Mouse (Mus musculus) megakaryocyte-erythroid progenitor cell, adult 5-6 weeks (primary cell): ENCODE measurements around the gene Lmo2. TPM values are rescaled to one million over a fixed set of nuclear protein-coding genes. Genes with fewer than 3 reads are reported as not detected.

Experiments used
- ATAC-seq: replicated peaks from 2 replicates; pipeline ENCODE4 v1.8.0; 2016; ENCODE audit warnings: mild to moderate bottlenecking, inconsistent platforms; ENCODE audit not compliant: severe bottlenecking, poor library complexity, low FRiP score, low TSS enrichment
- total RNA-seq, 2 experiments: library from RNA; stranded (forward) in 1 of 2; stranded (reverse) in 1 of 2; fragments of 200-1000, 215-1000 nt in 1 of 2; fragments of >200 nt in 1 of 2; fragmentation: Nextera tagmentation in 1 of 2; gene quantifications; 2 replicates each; pipeline ENCODE4 v1.2.3; 2014 to 2017

Lmo2 gene
- total RNA-seq, 2 experiments from 2014 or later, result 392 to 431 TPM

GRCm38 (mm10) chr2:104027458-104028138 lies 69.8 kb downstream of the Lmo2 start, which contains the start of gene Fbxo3:
Gene Fbxo3, plus strand, starts transcription at chr2:104027721.
- ATAC-seq, result peak; percentile 69

DNA sequence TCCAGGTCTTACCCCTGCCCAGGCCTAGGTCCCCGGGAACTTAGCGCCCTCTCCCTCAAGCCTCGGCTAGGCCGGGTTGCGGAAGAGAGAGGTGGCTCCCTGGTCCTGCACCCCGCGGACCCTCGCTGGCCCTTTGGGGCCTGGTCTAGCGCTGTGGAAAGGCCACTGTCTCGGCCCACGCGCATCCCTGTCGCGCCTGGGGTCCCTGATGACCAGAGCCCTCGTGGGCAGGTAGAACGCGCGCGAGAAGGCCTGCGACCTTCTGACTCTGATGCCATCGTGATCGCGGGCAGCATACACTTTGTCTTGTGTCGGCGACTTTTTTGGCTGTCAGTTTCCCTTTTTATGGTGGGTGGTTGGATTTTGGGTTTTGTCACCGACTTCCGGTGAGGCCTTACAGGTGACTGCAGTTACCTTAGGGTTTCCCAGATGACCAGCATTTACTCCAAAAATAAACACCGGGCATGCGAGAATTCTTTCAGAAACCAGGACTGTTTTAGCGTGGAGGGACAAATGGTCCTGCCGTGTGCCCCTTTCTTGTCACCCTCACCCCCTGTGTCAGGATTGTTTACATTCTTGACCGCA lies 70.4 kb downstream of the Lmo2 start, which contains the start of gene 4931422A03Rik:
Gene 4931422A03Rik, minus strand, starts transcription at position 223 of the 585 bp plus-strand sequence.
- ATAC-seq, result peak; percentile 31

DNA sequence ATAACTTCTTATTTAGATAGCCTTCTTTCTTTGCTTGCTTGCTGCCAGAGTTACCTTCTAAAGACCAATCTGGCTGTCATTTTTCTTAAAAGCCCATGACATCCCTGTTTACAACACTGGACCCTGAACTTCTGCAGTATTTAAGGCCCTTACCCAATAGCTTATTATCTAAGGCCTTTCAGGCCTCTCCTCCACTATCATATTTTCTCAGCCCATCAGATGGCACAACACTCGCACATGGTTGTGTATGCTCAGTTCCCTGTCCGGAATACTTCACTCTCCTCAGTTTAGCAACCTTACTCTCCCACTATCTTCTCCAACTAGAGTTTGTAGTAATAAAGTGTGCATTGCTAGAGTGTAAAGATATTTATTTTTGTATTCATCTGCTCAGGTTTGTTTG lies 71.3 kb downstream of the Lmo2 start:
- peak; percentile 81 for ATAC-seq

- no peak for ATAC-seq
Observed at GRCm38 (mm10) chr2:104030381-104030780, 72.6 kb downstream of the Lmo2 start.

Other genes with a start within 250 kb of the Lmo2 start
- 72.5 and 104 TPM in 2 replicates for gene Nat10, start 196.7 kb upstream of the Lmo2 start, total RNA-seq (2014; fragmentation: Nextera tagmentation)
- gene Nat10, start 196.7 kb upstream of the Lmo2 start, total RNA-seq (2017), result 75.1 and 125 TPM in 2 replicates
- gene Caprin1, start 160.3 kb upstream of the Lmo2 start, total RNA-seq (2014; fragmentation: Nextera tagmentation), result 410 and 422 TPM in 2 replicates
- gene Caprin1, start 160.3 kb upstream of the Lmo2 start, total RNA-seq (2017), result 571 and 586 TPM in 2 replicates
- gene Fbxo3, start 69.7 kb downstream of the Lmo2 start, total RNA-seq (2014; fragmentation: Nextera tagmentation), result 79.6 and 89.2 TPM in 2 replicates
- 90.6 and 102 TPM in 2 replicates for gene Fbxo3, start 69.7 kb downstream of the Lmo2 start, total RNA-seq (2017)
- not detected in 2 replicates for gene 4931422A03Rik, start 70.4 kb downstream of the Lmo2 start, total RNA-seq (2014; fragmentation: Nextera tagmentation)
- gene 4931422A03Rik, start 70.4 kb downstream of the Lmo2 start, total RNA-seq (2017), result 0.52 TPM in 1 of 2 replicates, not detected in the other
- 0.98 TPM in 1 of 2 replicates, not detected in the other for gene Gm10912, start 107.8 kb downstream of the Lmo2 start, total RNA-seq (2014; fragmentation: Nextera tagmentation)
- gene Gm10912, start 107.8 kb downstream of the Lmo2 start, total RNA-seq (2017), result 0.53 TPM in 1 of 2 replicates, not detected in the other
- not detected in 2 replicates for gene Gm10799, start 110.6 kb downstream of the Lmo2 start, total RNA-seq (2014; fragmentation: Nextera tagmentation)
- gene Gm10799, start 110.6 kb downstream of the Lmo2 start, total RNA-seq (2017), result not detected in 2 replicates
- 5.5 and 8.3 TPM in 2 replicates for gene Cd59b, start 111.9 kb downstream of the Lmo2 start, total RNA-seq (2014; fragmentation: Nextera tagmentation)
- gene Cd59b, start 111.9 kb downstream of the Lmo2 start, total RNA-seq (2017), result 23.2 and 31.1 TPM in 2 replicates
- 8.8 and 21.7 TPM in 2 replicates for gene Cd59a, start 137.8 kb downstream of the Lmo2 start, total RNA-seq (2014; fragmentation: Nextera tagmentation)
- gene Cd59a, start 137.8 kb downstream of the Lmo2 start, total RNA-seq (2017), result 24.2 and 25.3 TPM in 2 replicates
- 0.42 TPM in 1 of 2 replicates, not detected in the other for gene A930018P22Rik, start 164.8 kb downstream of the Lmo2 start, total RNA-seq (2014; fragmentation: Nextera tagmentation)
- not detected in 2 replicates for gene A930018P22Rik, start 164.8 kb downstream of the Lmo2 start, total RNA-seq (2017)